Mouse (Mus musculus) hindbrain, embryonic 11.5 days (tissue): ENCODE data around the gene Sp6. TPM values are rescaled to one million over a fixed set of nuclear protein-coding genes. Genes with fewer than 3 reads are reported as not detected.

Source experiments
- ATAC-seq: fragments of 200-750 bp; cut with Nextera tagmentation; 2 replicates; pipeline ENCODE4 v1.8.0; 2017; ENCODE audit warnings: mild to moderate bottlenecking, moderate TSS enrichment, moderate library complexity; ENCODE audit not compliant: low FRiP score
- DNase-seq: peaks from one replicate; pipeline ENCODE4 v3.0.0-alpha.2; 2015; ENCODE audit warnings: low spot score
- H3K27ac ChIP-seq: fragments of 300-500 bp; sonication (generic); 2 replicates; pipeline ENCODE4 v1.5.1; 2014; ENCODE audit warnings: mild to moderate bottlenecking, low read depth, low read length
- H3K27me3 ChIP-seq: fragments of 300-500 bp; sonication (generic); 2 replicates; pipeline ENCODE4 v1.6.1; 2014; ENCODE audit warnings: mild to moderate bottlenecking, low read length, moderate library complexity, mixed read lengths; ENCODE audit not compliant: control insufficient read depth, insufficient read depth
- H3K36me3 ChIP-seq: fragments of 300-500 bp; sonication (generic); 2 replicates; pipeline ENCODE4 v1.6.1; 2014; ENCODE audit warnings: mild to moderate bottlenecking, low read length, moderate library complexity, mixed read lengths; ENCODE audit not compliant: control insufficient read depth, insufficient read depth
- H3K4me1 ChIP-seq: fragments of 300-500 bp; sonication (generic); replicated peaks from 2 replicates; pipeline ENCODE4 v1.6.1; 2014; ENCODE audit warnings: low read length, mixed read lengths; ENCODE audit not compliant: control insufficient read depth, insufficient read depth
- H3K4me2 ChIP-seq: fragments of 300-500 bp; sonication (generic); replicated peaks from 2 replicates; pipeline ENCODE4 v1.6.1; 2014; ENCODE audit warnings: mild to moderate bottlenecking, low read depth, low read length
- H3K4me3 ChIP-seq: fragments of 300-500 bp; sonication (generic); 2 replicates; pipeline ENCODE4 v1.5.1; 2014; ENCODE audit warnings: low read depth, low read length
- H3K9ac ChIP-seq: fragments of 300-500 bp; sonication (generic); 2 replicates; pipeline ENCODE4 v1.6.1; 2014; ENCODE audit warnings: low read depth, low read length
- H3K9me3 ChIP-seq: fragments of 300-500 bp; sonication (generic); 2 replicates; pipeline ENCODE4 v1.6.1; 2016; ENCODE audit warnings: low read length; ENCODE audit not compliant: control insufficient read depth
- WGBS: fragments of 180-500 bp; shearing (Covaris S2); extraction: QIAGEN DNeasy Blood & Tissue Kit; methylation state at CpG from one replicate; pipeline ENCODE4 v1.1.7; 2014; 5-methylcytosine and 5-hydroxymethylcytosine counted together
- polyA plus RNA-seq: library from polyadenylated mRNA; unstranded; fragments of >200 nt; fragmentation: Nextera tagmentation; extraction: Ambion mirVana; gene quantifications from 2 replicates; pipeline ENCODE4 v1.2.1, GENCODE M21; 2014

Sp6 gene
- polyA plus RNA-seq, 1 experiment from 2014 or later = not detected

DNA sequence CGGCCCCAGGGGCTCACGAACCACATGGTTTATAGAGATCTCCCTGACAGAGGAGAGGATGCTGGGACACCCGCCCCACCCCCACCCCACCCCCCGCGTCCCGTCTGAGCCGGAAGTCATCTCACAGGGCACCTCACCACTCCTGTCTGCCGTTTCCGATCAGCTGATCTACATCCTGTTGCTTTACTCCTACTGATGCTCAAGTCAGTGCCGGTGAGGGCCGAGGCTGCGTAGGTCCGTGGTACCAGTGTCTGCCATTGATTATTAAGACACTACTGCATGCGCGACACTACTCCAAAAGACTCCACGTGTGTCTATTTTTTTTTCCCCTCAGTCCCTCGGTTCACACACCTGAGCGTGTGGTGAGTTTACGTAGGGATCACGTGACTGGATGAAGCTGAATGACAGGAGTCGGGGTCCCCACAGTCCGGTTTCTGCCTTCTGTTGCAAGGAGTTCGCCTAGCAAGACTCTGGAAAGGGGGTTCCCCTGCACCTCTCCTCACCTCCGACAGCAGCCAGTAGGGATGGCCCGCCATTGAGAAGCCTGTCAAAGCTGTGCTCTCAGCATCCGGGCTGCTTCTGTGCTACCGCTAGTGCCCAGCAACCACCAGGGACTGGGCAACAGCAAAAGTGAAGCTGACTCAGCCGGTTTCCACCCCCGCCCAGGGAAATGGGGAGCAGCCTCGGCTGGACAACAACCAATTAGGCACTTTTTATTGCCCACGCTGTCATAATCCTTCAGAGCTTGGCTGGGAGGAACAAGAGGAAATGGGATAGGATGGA is 25.1 kb upstream of the Sp6 start:
- peak; percentile 29 for DNase-seq
- ATAC-seq = no peak
- 9% methylated on average over 31 of the region's 31 CpGs for WGBS
- Histone ChIP-seq H3K4me3 (no peak overlapping the region), H3K27ac (no peak overlapping the region), H3K9ac (no peak overlapping the region), H3K9me3 (no peaks in the 10 kb centered on the region), H3K36me3 (no peaks in the 10 kb centered on the region), H3K27me3 (peaks cover 16% of the 10 kb centered on the region), H3K4me2 (peak overlapping the region; percentile 38), H3K4me1 (no peaks in the 10 kb centered on the region)

GRCm38 (mm10) chr11:96991501-96991900 is 21.7 kb upstream of the Sp6 start:
- Histone ChIP-seq H3K36me3 (no peaks in the 10 kb centered on the region), H3K27ac (no peak overlapping the region), H3K9me3 (no peaks in the 10 kb centered on the region), H3K9ac (no peak overlapping the region), H3K4me3 (no peak overlapping the region), H3K4me1 (peaks cover 4% of the 10 kb centered on the region; the same call in 1 of the 2 replicates), H3K4me2 (no peak overlapping the region), H3K27me3 (peaks cover 12% of the 10 kb centered on the region; the same call in 1 of the 2 replicates)
- WGBS = 77% methylated on average over 5 of the region's 5 CpGs
- no peak for ATAC-seq
- DNase-seq = no peak

- Histone ChIP-seq H3K27ac (no peak overlapping the region), H3K4me1 (peaks cover 11% of the 10 kb centered on the region), H3K36me3 (no peaks in the 10 kb centered on the region), H3K9me3 (no peaks in the 10 kb centered on the region), H3K27me3 (0 out of 2 replicates have a peak, but pooled peaks cover 9% of the 10 kb centered on the region), H3K9ac (no peak overlapping the region), H3K4me3 (no peak overlapping the region), H3K4me2 (no peak overlapping the region)
- ATAC-seq (no peak), DNase-seq (no peak)
- 43% methylated on average over 8 of the region's 8 CpGs for WGBS
These were observed 20.4 kb upstream of the Sp6 start for GRCm38 (mm10) chr11:96992722-96993311.

- Histone ChIP-seq H3K4me1 (peaks cover 11% of the 10 kb centered on the region), H3K9ac (no peak overlapping the region), H3K4me3 (no peak overlapping the region), H3K9me3 (no peaks in the 10 kb centered on the region), H3K36me3 (no peaks in the 10 kb centered on the region), H3K27me3 (0 out of 2 replicates have a peak, but pooled peaks cover 2% of the 10 kb centered on the region), H3K27ac (no peak overlapping the region), H3K4me2 (no peak overlapping the region)
- DNase-seq = no peak
- no peak for ATAC-seq
- WGBS = 16% methylated on average over 5 of the region's 5 CpGs
These were observed 18.2 kb upstream of the Sp6 start for GRCm38 (mm10) chr11:96995031-96995430.

DNA sequence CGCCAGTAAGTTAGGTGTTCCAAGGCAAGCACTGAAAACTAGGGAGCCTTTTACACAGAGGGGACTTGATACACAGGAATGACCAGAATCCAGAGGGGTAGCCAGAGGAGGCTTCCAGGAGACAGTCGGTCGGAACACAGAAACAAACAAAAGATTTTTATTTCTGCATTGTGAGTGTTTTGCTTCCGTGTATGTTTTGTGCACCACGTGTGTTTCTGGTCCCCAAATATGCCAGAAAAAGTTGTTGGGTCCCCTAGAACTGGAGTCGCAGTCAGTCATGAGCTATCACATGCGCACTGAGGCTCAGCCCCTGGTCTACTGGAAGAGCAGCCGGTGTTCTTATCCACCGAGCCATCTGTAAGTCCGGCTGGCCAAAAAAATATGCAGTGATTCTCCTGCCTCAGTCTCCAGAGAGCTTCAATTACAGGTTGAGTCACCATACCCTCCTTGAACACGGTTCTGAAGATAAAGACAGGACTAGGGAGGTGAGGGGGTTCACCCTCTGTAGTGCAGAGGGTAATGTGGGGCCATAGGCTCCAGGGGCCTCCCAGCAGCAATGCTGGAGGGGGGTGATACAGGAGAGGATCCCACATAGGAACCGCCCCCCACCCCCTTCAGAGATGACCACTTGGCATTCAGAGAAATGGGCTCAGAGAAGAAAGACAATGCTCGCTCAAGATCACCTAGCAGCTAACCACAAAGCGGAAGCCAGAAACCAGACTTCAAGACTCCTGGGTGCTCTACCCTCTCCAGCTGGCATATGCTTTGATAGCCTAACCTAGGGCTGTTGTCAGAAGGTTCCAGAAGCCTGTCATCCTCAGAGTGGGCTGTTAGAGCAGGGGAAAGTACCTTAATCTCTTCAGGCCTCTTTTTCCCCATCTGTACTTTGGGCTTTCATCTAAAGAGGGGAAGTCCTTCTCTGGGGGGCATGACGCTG is 17.1 kb upstream of the Sp6 start:
- DNase-seq (no peak), ATAC-seq (no peak)
- WGBS = 75% methylated on average over 15 of the region's 15 CpGs
- H3K9ac ChIP-seq = no peak overlapping the region; the same call in 1 of the 2 replicates
- H3K27me3 ChIP-seq = 0 out of 2 replicates have a peak, but pooled peaks cover 2% of the 10 kb centered on the region
- H3K27ac ChIP-seq = no peak overlapping the region
- H3K9me3 ChIP-seq = no peaks in the 10 kb centered on the region
- no peak overlapping the region for H3K4me2 ChIP-seq
- no peak overlapping the region for H3K4me3 ChIP-seq
- no peaks in the 10 kb centered on the region for H3K36me3 ChIP-seq
- peaks cover 11% of the 10 kb centered on the region for H3K4me1 ChIP-seq

GRCm38 (mm10) chr11:96996773-96997379 is 16.3 kb upstream of the Sp6 start:
- ATAC-seq (no peak; the same call in none of the 2 replicates), DNase-seq (no peak)
- WGBS = 10% methylated on average over 17 of the region's 17 CpGs
- Histone ChIP-seq H3K4me2 (peak overlapping the region; percentile 58), H3K4me1 (peaks cover 11% of the 10 kb centered on the region), H3K9me3 (no peaks in the 10 kb centered on the region), H3K27me3 (0 out of 2 replicates have a peak, but pooled peaks cover 2% of the 10 kb centered on the region), H3K9ac (peak overlapping the region; percentile 63), H3K36me3 (no peaks in the 10 kb centered on the region), H3K27ac (peak overlapping the region; percentile 45; the same call in 1 of the 2 replicates), H3K4me3 (peak overlapping the region; percentile 30)

DNA sequence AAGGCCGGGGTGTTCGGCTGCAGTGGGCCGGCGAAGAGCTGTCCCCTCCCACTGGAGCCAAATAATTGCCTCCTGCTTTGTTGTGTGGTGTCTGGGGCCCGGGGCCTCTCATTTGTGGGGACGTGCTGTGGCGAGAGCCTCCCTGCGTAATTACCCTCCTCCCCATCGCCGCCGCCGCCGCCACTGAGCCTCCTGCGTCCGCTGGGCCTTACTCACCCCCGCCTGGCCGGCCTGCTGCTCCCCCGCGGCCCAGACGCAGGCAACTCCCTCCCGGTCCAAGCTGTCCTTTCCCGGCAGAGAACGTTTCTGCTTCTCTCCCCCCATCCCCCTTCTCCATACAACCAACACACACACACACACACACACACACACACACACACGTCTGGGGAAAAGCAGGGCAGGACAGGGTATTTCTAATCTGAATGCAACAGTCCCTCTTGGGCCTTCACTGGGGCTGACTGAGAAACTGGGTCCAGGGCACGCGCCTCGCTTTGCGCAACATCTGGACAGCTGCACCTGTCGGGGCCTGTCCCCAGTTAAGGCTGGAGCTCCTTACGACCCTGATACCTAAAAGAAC is 15.7 kb upstream of the Sp6 start:
- ATAC-seq (peak; percentile 60), DNase-seq (peak; percentile 68)
- Histone ChIP-seq H3K9me3 (no peaks in the 10 kb centered on the region), H3K4me1 (peaks cover 11% of the 10 kb centered on the region), H3K4me2 (peak overlapping the region; percentile 58), H3K9ac (peak overlapping the region; percentile 63), H3K27me3 (0 out of 2 replicates have a peak, but pooled peaks cover 2% of the 10 kb centered on the region), H3K4me3 (peak overlapping the region; percentile 30), H3K27ac (peak overlapping the region; percentile 45; the same call in 1 of the 2 replicates), H3K36me3 (no peaks in the 10 kb centered on the region)
- WGBS = 5% methylated on average over 20 of the region's 30 CpGs

DNA sequence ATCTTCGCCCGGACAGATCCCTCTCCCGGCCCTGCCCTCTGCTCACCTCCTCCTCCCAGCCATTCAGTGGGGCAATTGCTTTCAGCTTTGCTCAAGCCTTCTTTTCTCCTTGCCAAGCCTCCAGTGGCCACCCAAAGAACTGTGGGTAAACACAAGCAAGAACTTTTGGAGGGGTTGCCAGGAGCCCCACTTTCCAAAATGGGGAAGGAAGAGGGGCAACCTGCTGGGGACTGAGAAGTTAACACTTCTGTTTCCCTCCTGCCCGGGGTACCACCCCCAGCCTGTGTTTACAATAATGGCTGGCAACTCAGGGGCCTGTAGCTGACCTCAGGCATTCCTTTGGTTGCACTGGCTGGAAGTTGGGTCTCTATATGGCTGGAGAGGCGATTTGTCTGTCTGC is 10.0 kb upstream of the Sp6 start:
- H3K4me1 ChIP-seq = no peaks in the 10 kb centered on the region
- H3K9ac ChIP-seq = no peak overlapping the region
- no peak overlapping the region for H3K27ac ChIP-seq
- H3K4me3 ChIP-seq = no peak overlapping the region
- no peaks in the 10 kb centered on the region for H3K36me3 ChIP-seq
- no peak for DNase-seq
- ATAC-seq = no peak
- no peak overlapping the region for H3K4me2 ChIP-seq
- 0 out of 2 replicates have a peak, but pooled peaks cover under 1% of the 10 kb centered on the region for H3K27me3 ChIP-seq
- no peaks in the 10 kb centered on the region for H3K9me3 ChIP-seq
- WGBS = 36% methylated on average over 5 of the region's 5 CpGs
